Mouse (Mus musculus): ENCODE measurements around the gene Mxi1. TPM values are rescaled to one million over a fixed set of nuclear protein-coding genes. Genes with fewer than 3 reads are reported as not detected.
A peak's percentile ranks its signal among the peaks of the same experiment; 100 is the strongest.

Mxi1 gene
- polyA plus RNA-seq, 1 experiment from 2014 or later, result 43.0 TPM

GRCm38 (mm10) chr19:53422358-53423308 is 112.3 kb downstream of the Mxi1 start:
- WGBS, result 57% methylated on average over 18 of the region's 18 CpGs
- Histone ChIP-seq H3K4me3 (ENCODE audit: low read depth, low read length) (no peak overlapping the region), H3K4me1 (ENCODE audit: insufficient read depth, low read depth, low read length) (peaks cover 8% of the 10 kb centered on the region; the same call in 1 of the 2 replicates), H3K27me3 (replicated peaks; ENCODE audit: insufficient read depth, low read length) (no peaks in the 10 kb centered on the region), H3K4me2 (replicated peaks; ENCODE audit: low read depth, low read length) (no peak overlapping the region; the same call in 1 of the 2 replicates), H3K36me3 (ENCODE audit: insufficient read depth, low read length) (no peaks in the 10 kb centered on the region), H3K9ac (replicated peaks; ENCODE audit: low read depth) (no peak overlapping the region), H3K27ac (ENCODE audit: low read length) (no peak overlapping the region), H3K9me3 (ENCODE audit: low read length) (no peaks in the 10 kb centered on the region)
- TF ChIP-seq EP300 (IDR thresholded peaks at IDR 0.05) (no peak), CTCF (IDR thresholded peaks at IDR 0.05) (peak; percentile 48)
- no peak for DNase-seq (ENCODE audit: low spot score)
- ATAC-seq, result no peak

GRCm38 (mm10) chr19:53423341-53423753 is 113.0 kb downstream of the Mxi1 start:
- H3K4me3 ChIP-seq (ENCODE audit: low read depth, low read length), result no peak overlapping the region
- no peaks in the 10 kb centered on the region for H3K27me3 ChIP-seq (replicated peaks; ENCODE audit: insufficient read depth, low read length)
- H3K9ac ChIP-seq (replicated peaks; ENCODE audit: low read depth), result no peak overlapping the region
- no peaks in the 10 kb centered on the region for H3K9me3 ChIP-seq (ENCODE audit: low read length)
- peaks cover 8% of the 10 kb centered on the region; the same call in 1 of the 2 replicates for H3K4me1 ChIP-seq (ENCODE audit: insufficient read depth, low read depth, low read length)
- no peak overlapping the region for H3K27ac ChIP-seq (ENCODE audit: low read length)
- TF ChIP-seq CTCF (IDR thresholded peaks at IDR 0.05), result no peak
- no peaks in the 10 kb centered on the region for H3K36me3 ChIP-seq (ENCODE audit: insufficient read depth, low read length)
- peak overlapping the region; percentile 22; the same call in 1 of the 2 replicates for H3K4me2 ChIP-seq (replicated peaks; ENCODE audit: low read depth, low read length)
- DNase-seq (ENCODE audit: low spot score), result no peak
- no peak for ATAC-seq
- 25% methylated on average over 19 of the region's 19 CpGs for WGBS

GRCm38 (mm10) chr19:53423816-53424465 is 113.6 kb downstream of the Mxi1 start:
- no peak overlapping the region for H3K9ac ChIP-seq (replicated peaks; ENCODE audit: low read depth)
- no peak for ATAC-seq
- peak overlapping the region; percentile 14; the same call in 1 of the 2 replicates for H3K27ac ChIP-seq (ENCODE audit: low read length)
- 0 out of 2 replicates have a peak overlapping the region, but pooled peaks have one; percentile 19 for H3K4me2 ChIP-seq (replicated peaks; ENCODE audit: low read depth, low read length)
- 56% methylated on average over 17 of the region's 17 CpGs for WGBS
- no peak for DNase-seq (ENCODE audit: low spot score)
- no peaks in the 10 kb centered on the region for H3K27me3 ChIP-seq (replicated peaks; ENCODE audit: insufficient read depth, low read length)
- H3K4me1 ChIP-seq (ENCODE audit: insufficient read depth, low read depth, low read length), result peaks cover 8% of the 10 kb centered on the region; the same call in 1 of the 2 replicates
- H3K9me3 ChIP-seq (ENCODE audit: low read length), result no peaks in the 10 kb centered on the region
- no peak overlapping the region for H3K4me3 ChIP-seq (ENCODE audit: low read depth, low read length)
- TF ChIP-seq EP300 (IDR thresholded peaks at IDR 0.05), result no peak
- no peak for TF ChIP-seq CTCF (IDR thresholded peaks at IDR 0.05)
- no peaks in the 10 kb centered on the region for H3K36me3 ChIP-seq (ENCODE audit: insufficient read depth, low read length)

GRCm38 (mm10) chr19:53424629-53425028 is 114.3 kb downstream of the Mxi1 start:
- no peak for TF ChIP-seq CTCF (IDR thresholded peaks at IDR 0.05)
- TF ChIP-seq EP300 (IDR thresholded peaks at IDR 0.05), result peak; percentile 72
- peak; percentile 53 for ATAC-seq
- Histone ChIP-seq H3K9me3 (ENCODE audit: low read length) (no peaks in the 10 kb centered on the region), H3K4me3 (ENCODE audit: low read depth, low read length) (no peak overlapping the region; the same call in 1 of the 2 replicates), H3K9ac (replicated peaks; ENCODE audit: low read depth) (no peak overlapping the region), H3K4me1 (ENCODE audit: insufficient read depth, low read depth, low read length) (peaks cover 8% of the 10 kb centered on the region; the same call in 1 of the 2 replicates), H3K4me2 (replicated peaks; ENCODE audit: low read depth, low read length) (peak overlapping the region; percentile 19; the same call in 1 of the 2 replicates), H3K27me3 (replicated peaks; ENCODE audit: insufficient read depth, low read length) (no peaks in the 10 kb centered on the region), H3K27ac (ENCODE audit: low read length) (peak overlapping the region; percentile 14; the same call in 1 of the 2 replicates), H3K36me3 (ENCODE audit: insufficient read depth, low read length) (no peaks in the 10 kb centered on the region)
- DNase-seq (ENCODE audit: low spot score), result peak; percentile 86
- WGBS, result 33% methylated on average over 18 of the region's 18 CpGs

Other genes starting within 250 kb of the Mxi1 start
- 92.9 and 100 TPM in 2 replicates for gene Add3, start 170.1 kb upstream of the Mxi1 start, polyA plus RNA-seq (2015; fragmentation: Nextera tagmentation; extraction: Ambion mirVana)
- 2.2 TPM in 1 of 2 replicates, not detected in the other for gene Gm10197, start 61.2 kb downstream of the Mxi1 start, polyA plus RNA-seq (2015; fragmentation: Nextera tagmentation; extraction: Ambion mirVana)
- 35.8 and 40.0 TPM in 2 replicates for gene Smndc1, start 80.1 kb downstream of the Mxi1 start, polyA plus RNA-seq (2015; fragmentation: Nextera tagmentation; extraction: Ambion mirVana)
- gene Dusp5, start 218.6 kb downstream of the Mxi1 start, polyA plus RNA-seq (2015; fragmentation: Nextera tagmentation; extraction: Ambion mirVana), result 10.6 and 10.9 TPM in 2 replicates

All from lung, postnatal 0 days (tissue).